Mouse (Mus musculus) spleen, postnatal 0 days (tissue): ENCODE measurements around the gene Msx1. TPM values are rescaled to one million over a fixed set of nuclear protein-coding genes. Genes with fewer than 3 reads are reported as not detected.

Source experiments
- polyA plus RNA-seq: library from polyadenylated mRNA; unstranded; fragments of >200 nt; fragmentation: Nextera tagmentation; extraction: Ambion mirVana; gene quantifications from 2 replicates; pipeline ENCODE4 v1.2.1, GENCODE M21; 2015

Msx1 gene
- 2.2 and 2.8 TPM in 2 replicates for polyA plus RNA-seq

DNA sequence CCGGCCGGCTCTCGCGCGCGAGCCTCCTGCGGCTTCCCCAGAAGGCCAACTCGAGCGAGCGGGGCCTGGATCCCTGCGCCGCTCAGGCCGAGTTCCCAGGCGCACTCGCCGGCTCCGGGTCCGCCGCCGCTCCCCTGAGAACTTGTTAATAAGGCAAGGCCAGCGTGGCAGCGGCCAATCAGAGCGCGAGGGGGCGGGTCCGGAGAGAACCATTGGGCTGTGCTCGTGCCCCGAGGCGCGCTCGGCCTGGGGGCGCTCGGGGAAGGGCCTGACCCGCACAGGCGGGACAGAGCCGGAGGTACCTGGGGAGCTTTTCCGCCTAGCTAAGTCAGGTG is at the start of gene Msx1:
Msx1 (minus strand) TSS at position 123 of the 335 bp plus-strand sequence.

Other genes starting within 250 kb of the Msx1 start
- gene Stk32b, start 107.4 kb downstream of the Msx1 start, polyA plus RNA-seq, result 0.12 and 0.16 TPM in 2 replicates
- gene Cytl1, start 89.1 kb downstream of the Msx1 start, polyA plus RNA-seq, result 0.89 TPM in 1 of 2 replicates, not detected in the other
- 14.8 and 15.9 TPM in 2 replicates for gene Stx18, start 214.2 kb upstream of the Msx1 start, polyA plus RNA-seq